Mouse (Mus musculus) heart, postnatal 0 days (tissue): Measurements from ENCODE around the gene Taar8c. TPM values are rescaled to one million over a fixed set of nuclear protein-coding genes. Genes with fewer than 3 reads are reported as not detected.
"Not testable (repeated sequence)": the region's sequence is repeated elsewhere in the genome, so short reads cannot be mapped to it uniquely, and the experiment has no call there.

Source experiments
- ATAC-seq: fragments of 200-750 bp; cut with Nextera tagmentation; 2 replicates; pipeline ENCODE4 v1.8.0; 2017; ENCODE audit warnings: low read depth, moderate number of reproducible peaks, moderate library complexity; ENCODE audit not compliant: insufficient read depth
- DNase-seq: peaks from one replicate; pipeline ENCODE4 v3.0.0-alpha.2; 2016; ENCODE audit warnings: low spot score
- H3K27ac ChIP-seq: fragments of 300-500 bp; sonication (generic); 2 replicates; pipeline ENCODE4 v1.5.1; 2014; ENCODE audit warnings: low read depth, mild to moderate bottlenecking
- H3K27me3 ChIP-seq: fragments of 300-500 bp; sonication (generic); 2 replicates; pipeline ENCODE4 v1.6.1; 2014; ENCODE audit warnings: low read length, mixed read lengths; ENCODE audit not compliant: control insufficient read depth, insufficient read depth
- H3K36me3 ChIP-seq: fragments of 300-500 bp; sonication (generic); replicated peaks from 2 replicates; pipeline ENCODE4 v1.6.1; 2014; ENCODE audit warnings: low read length, mixed read lengths; ENCODE audit not compliant: control insufficient read depth, insufficient read depth
- H3K4me1 ChIP-seq: fragments of 300-500 bp; sonication (generic); 2 replicates; pipeline ENCODE4 v1.6.1; 2014; ENCODE audit warnings: antibody characterized with exemption; ENCODE audit not compliant: control insufficient read depth, insufficient read depth
- H3K4me2 ChIP-seq: fragments of 300-500 bp; sonication (generic); 2 replicates; pipeline ENCODE4 v1.6.1; 2014; ENCODE audit warnings: low read depth, mild to moderate bottlenecking, low read length, moderate library complexity
- H3K4me3 ChIP-seq: fragments of 300-500 bp; sonication (generic); 2 replicates; pipeline ENCODE4 v1.5.1; 2014; ENCODE audit warnings: low read depth, low read length
- H3K9ac ChIP-seq: fragments of 300-500 bp; sonication (generic); replicated peaks from 2 replicates; pipeline ENCODE4 v1.6.1; 2014; ENCODE audit warnings: low read depth, low read length, mixed read lengths
- H3K9me3 ChIP-seq: fragments of 300-500 bp; sonication (generic); replicated peaks from 2 replicates; pipeline ENCODE4 v1.6.1; 2016; ENCODE audit warnings: low read length; ENCODE audit not compliant: control insufficient read depth
- CTCF ChIP-seq: IDR thresholded peaks from 2 replicates; pipeline ENCODE4 v1.5.1; 2016; ENCODE audit warnings: antibody characterized with exemption, control low read depth, low read depth
- EP300 ChIP-seq: IDR thresholded peaks from 2 replicates; pipeline ENCODE4 v1.6.1; 2016; ENCODE audit warnings: antibody characterized with exemption, low read depth
- WGBS: fragments of 180-500 bp; shearing (Covaris S2); extraction: QIAGEN DNeasy Blood & Tissue Kit; methylation state at CpG from one replicate; pipeline ENCODE4 v1.1.7; 2014; 5-methylcytosine and 5-hydroxymethylcytosine counted together
- polyA plus RNA-seq: library from polyadenylated mRNA; unstranded; fragments of >200 nt; fragmentation: Nextera tagmentation; extraction: Ambion mirVana; gene quantifications from 2 replicates; pipeline ENCODE4 v1.2.1, GENCODE M21; 2015
- total RNA-seq: library from RNA; depleted of rRNA; stranded (reverse); fragments of >200 nt; gene quantifications from 2 replicates; pipeline ENCODE4 v1.2.3, GENCODE M21; 2014; ENCODE audit warnings: low replicate concordance

The Taar8c gene
- total and polyA plus RNA-seq, 2 experiments from 2014 or later, result not detected

DNA sequence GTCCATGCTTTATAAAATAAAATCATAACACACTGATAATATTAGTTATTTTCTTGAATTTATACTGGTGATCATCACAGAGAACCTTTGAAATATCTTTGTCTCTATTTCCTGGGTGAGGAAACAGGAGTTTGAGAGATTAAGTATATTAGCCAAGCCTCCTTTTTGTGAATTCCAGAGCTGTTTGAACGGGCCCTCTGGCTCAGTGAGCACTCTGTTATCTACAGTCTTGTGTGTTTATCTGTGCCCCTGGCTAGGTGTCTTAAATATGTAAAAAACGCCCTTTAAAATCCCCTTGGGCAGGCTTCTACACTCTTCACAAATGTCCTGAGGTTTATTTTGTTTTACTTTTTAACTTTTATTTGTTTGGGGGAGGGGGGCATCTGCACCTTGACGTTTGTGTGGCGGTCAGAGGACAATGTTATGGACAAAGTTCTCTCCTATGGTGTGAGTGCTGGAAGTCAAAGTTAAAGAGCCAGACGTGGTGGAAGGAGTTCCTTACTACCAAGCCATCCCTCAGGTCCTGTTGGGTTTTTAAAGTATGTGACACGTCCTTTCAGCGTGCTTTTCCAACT, 32.4 kb upstream of the Taar8c start:
- 36% methylated on average over 7 of the region's 7 CpGs for WGBS
- Histone ChIP-seq H3K9ac (no peak overlapping the region), H3K4me3 (no peak overlapping the region), H3K27me3 (no peaks in the 10 kb centered on the region), H3K9me3 (no peaks in the 10 kb centered on the region), H3K4me2 (no peak overlapping the region), H3K27ac (no peak overlapping the region), H3K36me3 (no peaks in the 10 kb centered on the region), H3K4me1 (no peaks in the 10 kb centered on the region)
- TF ChIP-seq EP300, result no peak
- ATAC-seq, result no peak
- DNase-seq, result no peak

- no peaks in the 10 kb centered on the region for H3K9me3 ChIP-seq
- no peak overlapping the region for H3K4me3 ChIP-seq
- H3K27ac ChIP-seq, result no peak overlapping the region
- no peaks in the 10 kb centered on the region for H3K36me3 ChIP-seq
- no peak overlapping the region for H3K4me2 ChIP-seq
- WGBS, result 32% methylated on average over 2 of the region's 2 CpGs
- no peak for TF ChIP-seq CTCF
- TF ChIP-seq EP300, result no peak
- H3K4me1 ChIP-seq, result no peaks in the 10 kb centered on the region
- no peaks in the 10 kb centered on the region for H3K27me3 ChIP-seq
- DNase-seq (no peak), ATAC-seq (no peak)
- H3K9ac ChIP-seq, result no peak overlapping the region
Measured at GRCm38 (mm10) chr10:24133132-24133531, 31.4 kb upstream of the Taar8c start.

DNA sequence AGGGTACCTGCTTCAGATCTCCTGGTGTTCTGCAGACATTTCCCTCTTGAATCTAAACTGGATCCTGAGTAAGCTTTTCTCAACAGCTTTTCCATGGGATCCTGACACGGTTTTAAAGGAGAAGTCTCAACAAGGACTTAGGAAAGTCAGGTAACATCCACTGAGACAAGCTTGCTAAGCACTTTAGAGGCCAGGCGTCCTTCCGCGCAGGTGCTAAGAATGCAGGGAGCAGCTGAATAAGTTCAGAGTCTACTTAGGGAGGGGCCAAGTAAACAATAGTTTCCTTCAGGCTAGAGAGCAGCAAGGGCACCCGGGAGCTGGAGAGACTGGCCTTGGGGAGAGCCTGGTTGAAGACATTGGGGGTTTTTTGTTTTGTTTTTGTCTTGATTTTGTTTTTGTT, 30.6 kb upstream of the Taar8c start:
- no peak overlapping the region for H3K27ac ChIP-seq
- H3K4me2 ChIP-seq, result no peak overlapping the region
- H3K36me3 ChIP-seq, result no peaks in the 10 kb centered on the region
- TF ChIP-seq CTCF (no peak), EP300 (no peak)
- DNase-seq (no peak), ATAC-seq (no peak)
- 18% methylated on average over 5 of the region's 5 CpGs for WGBS
- H3K9ac ChIP-seq, result no peak overlapping the region
- H3K4me3 ChIP-seq, result no peak overlapping the region
- no peaks in the 10 kb centered on the region for H3K9me3 ChIP-seq
- no peaks in the 10 kb centered on the region for H3K27me3 ChIP-seq
- no peaks in the 10 kb centered on the region for H3K4me1 ChIP-seq

GRCm38 (mm10) chr10:24131451-24132262, 29.9 kb upstream of the Taar8c start:
- Histone ChIP-seq H3K4me3 (peak overlapping the region; percentile 34), H3K4me2 (peak overlapping the region; percentile 52), H3K27me3 (no peaks in the 10 kb centered on the region), H3K9me3 (no peaks in the 10 kb centered on the region), H3K27ac (no peak overlapping the region), H3K36me3 (no peaks in the 10 kb centered on the region), H3K9ac (0 out of 2 replicates have a peak overlapping the region, but pooled peaks have one; percentile 42), H3K4me1 (no peaks in the 10 kb centered on the region)
- TF ChIP-seq EP300 (no peak), CTCF (peak; percentile 76)
- WGBS, result 22% methylated on average over 9 of the region's 9 CpGs
- ATAC-seq (peak; percentile 64), DNase-seq (peak; percentile 75)

DNA sequence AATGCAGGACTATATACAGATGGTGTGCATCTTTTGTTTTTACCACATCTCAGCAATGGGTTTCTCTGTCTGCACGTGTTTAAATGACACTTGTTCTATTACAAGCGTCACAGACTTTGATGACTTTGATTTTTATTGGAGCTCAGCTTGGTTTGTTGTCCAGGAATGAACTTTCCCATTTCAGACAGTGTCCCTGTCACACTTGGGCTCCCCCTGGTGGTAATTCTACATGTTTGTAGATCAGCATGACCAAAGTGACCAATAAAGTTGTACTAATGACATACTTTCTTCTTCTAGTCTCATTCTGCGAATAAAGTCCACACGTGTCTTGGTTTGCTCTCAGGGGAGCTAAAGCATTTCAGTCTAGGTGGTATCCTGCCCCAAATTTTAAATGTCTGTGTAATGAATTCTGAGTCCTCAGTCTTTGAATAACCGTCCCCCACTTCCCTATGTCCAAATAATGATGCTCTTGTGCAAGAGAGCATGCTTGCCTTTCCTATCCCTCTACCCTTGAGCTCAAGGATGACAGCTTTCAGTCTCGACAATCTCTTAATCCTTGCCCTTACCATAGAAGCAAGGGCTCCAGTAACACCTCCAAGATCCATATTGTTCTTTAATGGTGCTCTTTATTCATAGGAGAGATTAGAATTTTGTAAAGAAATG, 9.5 kb upstream of the Taar8c start:
- Histone ChIP-seq H3K27ac (no peak overlapping the region), H3K4me1 (no peaks in the 10 kb centered on the region), H3K9me3 (0 out of 2 replicates have a peak, but pooled peaks cover 3% of the 10 kb centered on the region), H3K4me2 (no peak overlapping the region), H3K36me3 (no peaks in the 10 kb centered on the region), H3K4me3 (no peak overlapping the region), H3K9ac (no peak overlapping the region), H3K27me3 (no peaks in the 10 kb centered on the region)
- TF ChIP-seq CTCF (peak; percentile 78), EP300 (no peak)
- WGBS, result 39% methylated on average over 6 of the region's 6 CpGs
- DNase-seq, result peak; percentile 60
- no peak for ATAC-seq

DNA sequence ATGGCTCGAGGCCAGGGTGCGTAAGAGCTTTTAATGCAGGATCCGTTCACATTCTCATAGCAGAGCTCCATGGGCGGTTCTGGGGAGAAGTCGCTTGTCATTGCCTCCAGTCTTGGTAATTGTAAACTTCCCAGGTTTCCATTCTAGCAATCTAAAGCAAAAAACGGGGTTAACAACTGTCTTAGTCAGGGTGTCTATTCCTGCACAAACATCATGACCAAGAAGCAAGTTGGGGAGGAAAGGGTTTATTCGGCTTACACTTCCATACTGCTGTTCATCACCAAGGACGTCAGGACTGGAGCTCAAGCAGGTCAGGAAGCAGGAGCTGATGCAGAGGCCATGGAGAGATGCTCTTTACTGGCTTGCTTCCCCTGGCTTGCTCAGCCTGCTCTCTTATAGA, 7.7 kb upstream of the Taar8c start, which contains the start of gene Taar9:
TSS of gene Taar9 (minus strand) at position 101 of the 400 bp plus-strand sequence.
- not testable (repeated sequence) for H3K36me3 ChIP-seq, H3K9me3 ChIP-seq, H3K4me3 ChIP-seq, H3K27ac ChIP-seq, H3K4me2 ChIP-seq, H3K4me1 ChIP-seq, DNase-seq, H3K27me3 ChIP-seq, H3K9ac ChIP-seq, ATAC-seq
- 73% methylated on average over 8 of the region's 8 CpGs for WGBS
